Mouse (Mus musculus): ENCODE data around the gene Sec14l1.

DNA sequence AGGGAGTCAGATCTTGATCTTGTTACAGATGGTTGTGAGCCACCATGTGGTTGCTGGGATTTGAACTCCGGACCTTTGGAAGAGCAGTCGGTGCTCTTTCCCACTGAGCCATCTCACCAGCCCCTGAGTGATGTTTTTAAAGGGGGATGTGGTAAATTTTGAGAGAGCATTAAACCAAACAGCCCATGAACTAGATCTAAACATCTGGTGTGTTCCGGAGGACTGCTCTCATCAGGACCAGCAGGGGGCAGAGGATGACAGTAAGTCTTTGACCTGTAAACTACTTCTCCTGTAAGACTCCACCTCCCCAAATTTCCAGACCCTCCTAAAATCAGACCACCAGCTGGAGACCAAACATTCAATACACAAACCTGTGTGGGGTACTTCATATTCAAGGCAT is 45.9 kb upstream of the Sec14l1 start:
- TF ChIP-seq CTCF (IDR thresholded peaks at IDR 0.05; ENCODE audit: control insufficient read depth, insufficient read depth, low read length) (peak; percentile 26; the same call in 1 of the 2 replicates), POLR2A (IDR thresholded peaks at IDR 0.05; ENCODE audit: borderline replicate concordance, control insufficient read depth, low read depth, low read length) (no peak)
